Mouse (Mus musculus): Measurements from ENCODE around the gene Rnft2. TPM values are rescaled to one million over a fixed set of nuclear protein-coding genes. Genes with fewer than 3 reads are reported as not detected.

The Rnft2 gene
- total RNA-seq, 2 experiments from 2014 or later, result 64.3 to 67.7 TPM

DNA sequence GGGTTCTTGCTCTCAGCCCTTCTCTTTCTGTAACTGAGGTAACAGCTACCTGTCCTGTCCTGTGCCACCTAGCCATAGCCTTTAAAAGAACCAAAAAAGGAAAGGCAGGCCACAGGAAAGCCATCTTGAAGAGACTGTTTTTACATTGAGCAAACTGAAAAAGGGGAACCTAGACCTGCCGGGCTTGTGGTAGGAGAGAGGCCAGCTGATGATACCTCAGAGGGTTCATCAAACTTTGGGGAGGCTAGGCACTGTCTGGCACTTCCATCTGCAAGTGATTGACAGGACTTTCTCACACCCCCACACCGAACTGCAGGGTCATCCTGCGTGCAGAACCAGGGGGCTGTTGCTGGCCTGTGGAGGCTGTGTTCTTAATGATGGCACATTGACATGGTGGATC is 8.6 kb upstream of the Rnft2 start:
- no peak for DNase-seq (ENCODE audit: low spot score in 2 of 2)

DNA sequence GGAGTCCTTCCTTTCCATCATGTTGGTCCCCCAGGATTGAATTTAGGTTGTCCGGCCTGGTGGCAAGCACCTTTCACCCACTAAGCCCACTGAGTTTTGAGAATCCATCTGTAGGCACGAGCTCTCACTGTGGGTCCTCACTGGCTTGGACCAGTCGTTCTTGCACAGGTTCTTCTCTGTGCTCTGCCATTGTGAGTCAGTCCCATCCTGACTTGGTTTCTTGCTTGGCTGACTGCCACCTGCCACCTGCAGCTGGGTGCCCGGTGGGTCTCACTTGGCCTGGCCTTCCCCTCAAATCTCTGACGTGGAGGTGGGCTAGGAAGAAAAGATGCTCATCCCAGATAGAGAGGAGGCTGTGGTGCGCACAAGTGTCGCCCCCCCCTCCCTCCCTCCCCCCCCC is 6.1 kb upstream of the Rnft2 start:
- no peak for DNase-seq (ENCODE audit: low spot score in 2 of 2)

DNA sequence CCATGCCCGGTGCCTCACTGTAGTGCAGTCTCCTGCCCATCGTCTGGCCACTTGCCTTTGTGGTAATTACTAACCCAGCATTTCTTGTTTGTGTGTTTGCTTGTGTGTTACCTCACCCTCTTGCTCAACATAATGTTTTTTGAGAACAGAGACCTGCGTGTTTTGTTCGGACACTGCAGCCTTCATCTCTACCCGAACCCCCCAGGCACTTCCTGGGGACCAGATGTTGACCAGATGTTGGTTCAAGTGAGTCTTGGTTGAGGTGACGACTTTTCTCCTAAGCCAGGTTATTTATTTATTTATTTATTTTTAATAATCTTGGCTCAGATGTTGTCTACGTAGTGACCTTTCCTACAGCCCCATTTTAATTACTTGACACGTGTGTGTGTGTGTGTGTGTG is 2.5 kb upstream of the Rnft2 start:
- DNase-seq (ENCODE audit: low spot score in 2 of 2), result no peak

GRCm38 (mm10) chr5:118245606-118246308 is 841 bp upstream of the Rnft2 start:
- no peak for DNase-seq (ENCODE audit: low spot score in 2 of 2)

DNA sequence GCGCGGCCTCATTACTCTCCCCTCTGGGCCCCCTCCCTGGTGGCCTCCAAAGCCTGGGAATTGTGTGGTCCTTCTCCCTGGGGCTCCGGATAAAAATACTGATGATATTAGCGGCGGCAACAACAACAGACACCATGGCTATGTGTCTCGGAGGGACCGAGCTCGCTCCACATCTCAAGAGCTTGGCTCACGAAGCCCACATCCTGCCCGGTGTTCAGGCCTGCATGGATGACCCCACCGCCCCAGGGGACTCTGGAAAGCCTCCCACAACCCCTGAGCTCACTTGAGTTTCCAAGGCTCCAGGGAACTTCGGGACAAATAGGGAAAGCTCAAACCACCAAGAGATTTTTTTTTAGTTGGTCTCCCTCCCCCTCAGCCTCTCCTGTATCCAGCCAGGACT is 5.2 kb downstream of the Rnft2 start:
- DNase-seq (ENCODE audit: low spot score in 2 of 2), result no peak

GRCm38 (mm10) chr5:118236891-118237290 is 8.0 kb downstream of the Rnft2 start:
- DNase-seq (ENCODE audit: low spot score in 2 of 2), result peak in 1 of 2 experiments; percentile 47

GRCm38 (mm10) chr5:118230071-118230611 is 14.8 kb downstream of the Rnft2 start:
- peak; percentile 46 to 73 for DNase-seq (ENCODE audit: low spot score in 2 of 2)

DNA sequence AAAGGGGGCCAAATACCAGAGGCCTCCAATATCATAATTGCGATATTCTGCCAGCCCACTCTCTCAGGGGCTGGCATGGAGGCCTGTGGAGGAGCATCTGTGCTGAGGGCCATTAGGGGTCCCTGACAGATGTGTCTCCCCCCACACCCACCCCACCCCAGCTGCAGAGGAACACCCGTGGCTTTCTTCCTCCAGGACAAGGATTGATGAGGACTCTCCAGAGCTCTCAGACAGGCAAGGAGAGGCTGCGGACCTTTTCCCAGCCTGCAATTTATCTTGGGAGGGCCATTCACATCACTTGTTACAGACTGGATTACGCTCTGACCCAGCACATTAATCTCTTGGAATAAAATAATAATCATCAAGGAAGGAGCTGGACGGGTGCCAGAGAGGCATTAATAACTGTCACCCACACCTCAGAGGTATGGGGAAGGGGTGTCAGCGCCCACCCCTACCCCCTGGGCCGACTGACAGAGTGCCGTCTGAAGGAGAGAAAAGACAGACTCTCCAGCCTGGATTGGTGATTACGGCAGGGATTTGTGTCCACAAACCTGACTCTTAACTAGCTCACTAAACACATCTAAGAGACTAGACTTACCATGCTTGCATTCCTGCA is 21.7 kb downstream of the Rnft2 start:
- no peak for DNase-seq (ENCODE audit: low spot score in 2 of 2)

GRCm38 (mm10) chr5:118217410-118217809 is 27.5 kb downstream of the Rnft2 start:
- peak; percentile 70 to 81 for DNase-seq (ENCODE audit: low spot score in 2 of 2)

DNA sequence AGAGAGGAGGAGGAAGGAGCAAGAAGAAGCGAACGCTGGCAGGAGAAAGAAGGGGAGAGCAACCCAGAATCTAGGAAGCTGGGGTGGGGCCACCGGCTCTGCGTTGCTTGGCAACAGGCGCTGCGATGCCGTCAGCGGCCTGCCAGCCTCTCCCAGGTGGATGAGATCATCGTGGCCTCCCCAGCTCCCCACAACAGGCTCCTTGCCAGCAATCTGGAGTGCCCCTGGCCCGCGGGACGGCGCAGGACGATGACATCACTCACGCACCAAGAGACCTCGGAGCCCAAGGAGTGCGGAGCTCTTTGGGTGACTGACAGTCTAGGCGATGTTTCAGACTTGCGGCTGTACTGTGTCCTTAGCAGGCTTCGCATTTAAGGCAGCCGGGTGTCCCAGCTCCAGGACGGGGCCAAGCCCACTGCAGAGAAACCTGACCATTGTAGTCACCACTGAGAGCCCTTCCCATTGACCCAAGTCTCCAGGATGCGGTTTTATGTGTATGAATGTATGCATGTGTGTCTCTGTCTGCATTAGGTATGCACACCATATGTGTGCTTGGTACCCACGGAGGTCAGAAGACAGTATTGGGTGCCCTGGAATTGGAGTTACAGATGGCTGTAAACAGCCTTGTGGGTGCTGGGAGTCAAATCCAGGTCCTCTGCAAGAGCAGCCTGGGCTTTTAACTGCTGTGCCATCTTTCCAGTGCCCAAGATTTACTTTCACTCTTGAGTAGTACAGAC is 30.3 kb downstream of the Rnft2 start:
- peak; percentile 76 to 81 for DNase-seq (ENCODE audit: low spot score in 2 of 2)

DNA sequence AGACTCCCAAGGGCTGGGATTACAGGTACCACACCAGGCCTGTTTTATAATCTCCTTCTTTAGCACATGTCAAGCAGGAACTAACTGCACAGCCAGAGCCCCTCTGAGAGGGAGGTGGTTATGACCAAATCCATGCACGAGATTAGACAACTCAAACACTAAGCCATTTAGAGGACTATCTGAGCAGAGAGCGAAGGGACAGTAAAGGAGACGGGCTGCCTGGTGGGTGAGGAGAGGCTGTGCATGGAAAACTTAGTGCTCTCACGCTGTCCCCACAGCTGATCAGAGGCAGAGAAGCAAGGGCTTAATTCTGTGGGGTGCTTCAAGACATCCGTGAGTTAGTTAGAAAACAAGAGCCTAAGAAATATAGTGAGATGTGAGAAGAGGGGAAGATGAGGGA is 30.9 kb downstream of the Rnft2 start:
- DNase-seq (ENCODE audit: low spot score in 2 of 2), result no peak

- DNase-seq (ENCODE audit: low spot score in 2 of 2), result no peak
These were observed 39.1 kb downstream of the Rnft2 start for GRCm38 (mm10) chr5:118205852-118206251.

DNA sequence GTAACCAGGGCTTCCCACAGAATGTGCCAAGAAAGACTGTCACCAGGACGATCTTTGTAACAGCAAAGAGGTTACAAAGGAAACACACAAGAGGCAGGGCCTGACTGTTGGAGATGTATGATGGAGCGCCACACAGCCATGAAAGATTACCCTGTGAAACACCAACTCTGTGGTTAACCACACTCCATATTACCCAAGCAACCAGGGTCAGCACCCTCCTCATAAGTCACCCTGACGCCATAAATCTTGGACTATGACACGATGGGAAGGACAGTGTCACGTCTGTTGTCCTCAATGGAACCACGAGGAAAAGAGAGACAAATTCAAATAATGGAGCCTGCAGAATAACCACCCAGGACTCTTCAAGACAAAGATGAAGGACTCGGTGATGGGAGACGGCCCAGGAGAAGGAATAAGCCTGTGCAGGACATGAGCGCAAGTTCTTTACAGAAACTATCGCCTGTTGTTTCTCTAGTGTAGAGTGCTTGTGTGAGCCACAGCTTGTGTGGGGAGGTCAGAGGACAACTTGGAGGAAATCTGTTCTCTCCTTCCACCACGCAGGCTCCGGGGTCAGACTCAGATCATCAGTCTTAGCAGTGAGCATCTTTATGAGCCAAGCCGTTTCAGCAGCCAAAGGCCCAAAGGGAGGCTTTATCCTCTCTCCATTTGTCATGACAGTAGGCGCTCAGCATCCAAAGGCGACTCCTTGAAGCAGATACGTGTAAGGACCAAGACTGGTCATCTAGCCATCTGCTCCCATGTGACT is 40.1 kb downstream of the Rnft2 start:
- DNase-seq (ENCODE audit: low spot score in 2 of 2), result no peak

- peak in 1 of 2 experiments; percentile 35 for DNase-seq (ENCODE audit: low spot score in 2 of 2)
These were observed 45.2 kb downstream of the Rnft2 start for GRCm38 (mm10) chr5:118199670-118200069.

DNA sequence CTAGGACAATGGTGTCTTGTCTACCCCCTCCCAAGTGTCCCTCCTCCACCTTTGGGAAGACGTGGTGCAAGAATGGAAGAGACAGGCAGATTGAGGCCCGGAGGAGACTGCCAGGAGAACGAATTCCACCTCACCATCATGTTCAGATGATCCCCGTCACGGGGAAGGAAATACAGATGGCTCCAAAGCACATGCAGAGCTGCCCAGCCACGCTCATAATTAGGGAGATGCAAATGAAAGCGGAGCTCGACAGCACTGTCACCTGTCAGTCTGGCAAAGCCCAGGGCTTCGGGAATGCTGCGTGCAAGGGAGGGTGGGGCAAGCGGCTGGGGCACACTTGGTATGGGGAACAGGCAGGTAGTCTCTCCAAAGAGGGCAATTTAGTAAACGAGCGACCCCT is 47.5 kb downstream of the Rnft2 start:
- DNase-seq (ENCODE audit: low spot score in 2 of 2), result peak; percentile 32 to 40

DNA sequence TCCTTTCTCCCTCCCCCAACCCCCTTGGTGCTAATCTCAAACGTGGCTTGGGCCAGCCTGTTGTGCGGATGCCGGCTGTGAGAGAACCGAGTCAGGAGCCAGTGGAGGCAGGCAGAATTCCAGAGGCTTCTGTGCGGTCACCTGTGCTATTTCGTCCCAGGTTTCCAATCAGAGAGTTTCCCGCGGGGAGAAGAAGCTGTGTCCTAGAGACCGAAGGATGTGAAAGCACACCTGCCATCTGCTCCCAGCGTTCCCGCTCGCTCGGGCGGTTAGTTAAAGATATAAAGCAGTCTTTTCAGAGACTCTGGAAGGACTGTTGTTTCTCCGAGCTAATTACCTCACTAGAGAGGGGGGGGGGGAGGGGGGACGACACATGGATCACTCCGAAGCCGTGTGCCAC is 52.7 kb downstream of the Rnft2 start:
- no peak for DNase-seq (ENCODE audit: low spot score in 2 of 2)

DNA sequence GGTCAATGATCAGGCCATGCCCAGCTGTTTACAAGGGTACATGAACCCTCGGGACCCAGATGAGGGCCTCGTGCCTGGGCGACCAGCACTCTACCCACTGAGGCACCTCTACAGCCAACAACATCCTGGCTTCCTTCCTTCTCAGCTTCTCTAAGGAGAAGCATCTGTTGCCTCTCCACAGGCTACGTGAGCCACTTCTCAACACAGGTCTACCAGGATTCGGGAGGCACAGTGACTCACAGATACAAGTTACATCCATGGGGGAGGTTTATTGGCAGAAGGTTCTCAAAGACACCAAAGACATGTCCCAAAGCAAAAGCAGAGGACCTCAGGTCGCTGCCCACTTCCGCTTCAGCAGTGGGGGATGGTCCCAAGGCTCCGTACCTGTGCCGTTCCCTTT is 54.4 kb downstream of the Rnft2 start:
- DNase-seq (ENCODE audit: low spot score in 2 of 2), result no peak

- DNase-seq (ENCODE audit: low spot score in 2 of 2), result no peak
These were observed 56.6 kb downstream of the Rnft2 start for GRCm38 (mm10) chr5:118188356-118188755.

GRCm38 (mm10) chr5:118186903-118187633 is 57.8 kb downstream of the Rnft2 start:
- DNase-seq (ENCODE audit: low spot score in 2 of 2), result no peak

DNA sequence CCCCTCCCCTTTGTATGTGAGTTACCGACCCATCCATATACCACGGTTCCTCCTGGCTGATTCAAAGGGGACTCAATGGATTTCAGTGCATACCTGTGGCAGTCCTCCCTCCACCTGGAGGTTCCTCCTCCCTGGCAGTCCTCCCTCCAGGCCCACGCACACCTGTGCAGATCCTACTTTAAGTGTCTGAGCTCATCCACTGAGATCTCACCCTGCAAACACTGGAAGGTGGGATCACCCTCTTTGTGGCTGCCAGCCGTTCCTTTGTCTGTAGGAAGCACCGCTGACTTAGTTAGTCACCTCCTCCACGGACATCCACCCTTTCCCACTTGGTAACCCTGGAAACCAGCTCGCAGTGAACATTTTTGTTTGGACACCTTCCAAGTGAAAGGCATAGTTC is 67.3 kb downstream of the Rnft2 start:
- no peak for DNase-seq (ENCODE audit: low spot score in 2 of 2)

- DNase-seq (ENCODE audit: low spot score in 2 of 2), result no peak
These were observed 69.8 kb downstream of the Rnft2 start for GRCm38 (mm10) chr5:118175137-118175536.
